Mouse (Mus musculus) spleen, adult 18-20 months (tissue): ENCODE measurements at regions not wholly inside any gene's neighbourhood (a gene's known extent, or its start where the extent isn't known, plus 50 kb on each side); places are given as distances from the start of the nearest gene placed in this dataset.

ENCODE experiments used
- DNase-seq, 2 experiments: peaks; one replicate each; pipeline ENCODE4 v3.0.0; 2022; ENCODE audit warnings: mixed read lengths in 2 of 2

GRCm38 (mm10) chr8:18310927-18311326 is 667.1 kb downstream of the Defb40 start:
- DNase-seq: no peak

- DNase-seq: no peak
Measured at GRCm38 (mm10) chr8:18287536-18288237, 690.4 kb downstream of the Defb40 start.

GRCm38 (mm10) chr8:18279932-18280331 is 698.1 kb downstream of the Defb40 start:
- no peak for DNase-seq

GRCm38 (mm10) chr8:18268301-18268700 is 709.8 kb downstream of the Defb40 start:
- no peak for DNase-seq

- DNase-seq: no peak
Measured at GRCm38 (mm10) chr8:18258287-18258961, 719.6 kb downstream of the Defb40 start.

GRCm38 (mm10) chr8:18246299-18246698 is 731.8 kb downstream of the Defb40 start:
- no peak for DNase-seq

GRCm38 (mm10) chr8:18217599-18217998 is 760.5 kb downstream of the Defb40 start:
- no peak for DNase-seq

- DNase-seq: no peak
Measured at GRCm38 (mm10) chr8:18217192-18217591, 760.9 kb downstream of the Defb40 start.

GRCm38 (mm10) chr8:18216516-18216915 is 761.5 kb downstream of the Defb40 start:
- DNase-seq: no peak

- no peak for DNase-seq
Measured at GRCm38 (mm10) chr8:18210067-18210466, 768.0 kb downstream of the Defb40 start.

GRCm38 (mm10) chr8:18208658-18209057 is 769.4 kb downstream of the Defb40 start:
- no peak for DNase-seq

GRCm38 (mm10) chr8:18187486-18187885 is 790.6 kb downstream of the Defb40 start:
- DNase-seq: no peak

GRCm38 (mm10) chr8:18175544-18176092 is 802.4 kb downstream of the Defb40 start:
- no peak for DNase-seq

GRCm38 (mm10) chr8:18158619-18159018 is 819.4 kb downstream of the Defb40 start:
- no peak for DNase-seq

GRCm38 (mm10) chr8:18115333-18116044 is 862.6 kb downstream of the Defb40 start:
- no peak for DNase-seq

- DNase-seq: no peak
Measured at GRCm38 (mm10) chr8:18113262-18113661, 864.8 kb downstream of the Defb40 start.

GRCm38 (mm10) chr8:18109480-18109879 is 868.6 kb downstream of the Defb40 start:
- DNase-seq: no peak

- no peak for DNase-seq
Measured at GRCm38 (mm10) chr8:18106827-18107226, 871.2 kb downstream of the Defb40 start.

GRCm38 (mm10) chr8:18065456-18065855 is 912.6 kb downstream of the Defb40 start:
- no peak for DNase-seq

GRCm38 (mm10) chr8:18059526-18059925 is 918.5 kb downstream of the Defb40 start:
- DNase-seq: no peak

GRCm38 (mm10) chr8:18021196-18021595 is 956.9 kb downstream of the Defb40 start:
- no peak for DNase-seq

GRCm38 (mm10) chr8:18007567-18007966 is 970.5 kb downstream of the Defb40 start:
- DNase-seq: no peak

GRCm38 (mm10) chr8:18005660-18006059 is 972.4 kb downstream of the Defb40 start:
- DNase-seq: no peak

GRCm38 (mm10) chr8:18000750-18001149 is 977.3 kb downstream of the Defb40 start:
- DNase-seq: no peak
